Mouse (Mus musculus) spleen, postnatal 14 days (tissue): ENCODE results near the gene Naga.
A peak's percentile ranks its signal among the peaks of the same experiment; 100 is the strongest.

Experiments
- DNase-seq, 2 experiments: peaks; one replicate each; pipeline ENCODE4 v3.0.0; 2021 to 2022; ENCODE audit warnings: low spot score in 2 of 2

Gene Naga

DNA sequence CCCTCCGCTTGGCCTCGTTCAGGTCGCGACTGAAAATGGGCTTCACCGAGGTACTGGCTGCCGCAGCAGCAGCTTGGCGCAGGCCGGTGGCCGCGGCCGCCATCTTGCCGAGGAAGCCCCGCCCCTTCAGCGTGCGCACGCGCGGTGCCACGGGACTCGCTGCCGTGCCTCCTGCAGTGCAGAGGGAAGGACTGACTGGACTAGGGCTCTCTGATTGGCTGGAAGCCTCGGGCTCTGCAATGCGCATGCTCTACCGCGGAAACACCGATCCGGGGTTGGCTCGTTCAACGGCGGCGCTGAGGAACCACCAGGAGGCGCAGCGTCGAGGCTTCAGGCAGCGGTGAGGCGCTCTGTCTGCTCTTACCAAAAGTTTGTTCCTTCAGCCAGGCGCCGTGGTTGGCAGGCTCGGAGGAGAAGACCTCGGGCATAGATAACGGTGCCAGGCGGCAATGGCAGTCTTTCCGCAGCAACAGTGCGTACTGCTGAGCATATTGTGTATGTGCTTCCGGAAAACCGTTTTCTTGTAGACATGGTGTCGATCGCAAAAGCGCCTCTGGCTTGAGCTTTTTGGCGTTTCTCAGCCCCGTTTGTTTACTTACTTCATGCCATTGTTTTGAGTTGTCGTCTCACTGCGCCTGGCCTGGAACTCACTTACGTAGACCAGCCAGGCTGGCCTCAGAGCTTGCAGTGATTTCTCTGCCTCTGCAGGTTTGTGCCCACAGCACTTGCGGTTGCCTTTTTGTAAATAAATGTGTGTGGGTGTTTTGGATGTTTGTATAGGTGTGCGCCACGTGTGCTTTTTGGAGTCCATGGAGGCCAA lies 15.6 kb upstream of the Naga start, which contains the start of gene Ndufa6:
TSS of gene Ndufa6 (minus strand) at position 197 of the 820 bp plus-strand sequence.
- peak; percentile 96 to 97 for DNase-seq

DNA sequence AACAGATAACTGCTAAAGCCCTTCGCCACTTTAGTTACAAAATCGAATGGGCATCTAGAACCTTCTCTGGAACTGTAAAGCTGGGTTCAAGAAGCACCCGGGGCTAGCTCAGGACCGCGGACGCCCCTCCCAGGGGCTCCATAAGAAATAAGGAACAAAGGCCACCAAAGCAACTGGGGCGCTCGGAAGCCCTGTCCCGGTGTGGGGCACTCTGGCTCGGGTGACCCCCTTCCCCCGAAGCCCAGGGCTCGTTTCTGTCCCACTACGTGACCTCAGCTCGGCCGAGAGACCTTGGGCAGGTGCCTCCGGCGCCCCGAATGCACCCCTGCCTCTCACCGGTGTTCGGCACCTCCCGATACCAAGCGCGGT lies 15.0 kb upstream of the Naga start:
- no peak for DNase-seq

DNA sequence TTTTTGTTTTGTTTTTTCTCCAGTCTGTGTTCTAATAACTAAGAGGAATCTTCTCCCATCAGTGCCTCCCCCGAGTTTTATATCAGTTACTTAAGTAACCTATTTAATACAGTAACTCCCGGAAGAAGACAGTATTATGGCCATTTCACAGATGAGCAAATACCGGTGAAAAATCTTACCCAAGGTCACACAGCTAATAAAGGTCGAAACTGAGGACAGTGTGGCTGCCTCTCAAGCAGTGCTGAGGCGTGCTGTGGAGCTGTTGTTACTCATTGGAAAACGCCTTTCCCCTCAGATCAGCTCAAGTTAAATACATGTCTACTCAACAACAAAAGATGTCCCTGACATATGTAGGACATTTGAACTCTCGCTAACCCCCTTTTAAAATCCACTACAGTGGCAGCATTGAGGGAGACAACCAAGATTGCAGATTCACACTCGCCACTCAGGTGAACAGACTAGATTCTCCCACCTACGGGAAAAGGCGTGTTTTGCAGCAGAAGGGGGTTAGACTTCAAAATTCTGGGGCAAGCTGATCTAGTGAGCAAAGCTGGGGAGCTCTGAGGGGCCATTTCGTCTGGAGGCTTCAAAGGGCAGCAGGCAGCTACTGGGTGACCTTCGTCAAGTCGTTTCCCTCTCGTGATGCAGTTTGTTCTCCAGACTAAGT lies 14.5 kb upstream of the Naga start:
- DNase-seq, result no peak

DNA sequence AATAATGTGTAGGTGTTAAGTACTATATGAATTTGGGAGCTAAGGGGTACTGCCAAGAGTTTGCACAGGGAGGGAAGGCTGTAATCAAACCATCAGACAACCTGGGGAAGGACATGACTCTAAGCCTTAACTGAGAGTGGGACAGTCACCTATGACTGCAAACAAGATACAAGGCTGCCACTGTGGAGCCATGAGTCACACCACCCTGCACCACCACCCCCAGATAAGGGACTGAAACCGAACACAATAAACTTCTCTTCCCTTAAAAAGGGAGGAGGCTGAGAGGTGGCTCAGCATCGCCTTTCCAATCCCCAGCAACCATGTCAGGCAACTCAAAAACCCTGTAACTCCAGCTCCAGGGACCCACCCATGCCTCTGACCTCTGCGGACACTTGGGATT lies 12.8 kb upstream of the Naga start:
- DNase-seq, result no peak

DNA sequence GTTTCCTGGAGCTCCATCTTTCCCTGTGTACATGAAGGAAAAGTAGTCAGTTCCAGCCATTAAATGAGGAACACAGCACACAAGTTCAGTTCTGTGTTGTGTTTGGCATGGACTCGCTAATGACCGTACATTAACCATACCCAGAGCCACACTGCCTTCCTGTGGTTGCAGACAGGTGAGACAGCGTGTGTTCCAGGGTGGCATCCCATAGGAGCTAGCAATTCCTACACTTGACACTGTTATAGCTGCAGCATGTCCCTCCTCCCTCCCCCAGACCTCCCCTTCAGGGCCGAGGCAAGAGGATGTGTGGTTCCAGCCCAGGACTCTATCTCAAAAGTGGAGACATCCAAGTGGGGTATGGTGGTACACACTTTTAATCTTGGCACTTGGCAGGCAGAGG lies 11.6 kb upstream of the Naga start:
- no peak for DNase-seq

DNA sequence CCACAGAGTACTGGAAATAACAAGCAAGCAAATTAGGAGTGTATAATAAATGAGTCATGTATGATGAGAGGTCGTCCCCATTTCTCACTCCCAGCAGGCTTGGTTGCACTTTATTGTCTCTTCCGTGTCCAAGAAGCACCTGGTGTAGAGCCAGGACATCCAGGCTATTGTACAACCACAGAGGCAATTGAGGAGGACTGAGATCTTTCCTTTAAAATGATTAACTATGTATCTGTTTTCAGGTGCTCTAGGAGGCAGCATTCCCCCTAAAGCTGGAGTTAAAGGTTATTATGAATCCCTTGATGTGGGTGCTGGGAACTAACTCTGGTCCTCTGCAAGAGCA lies 10.2 kb upstream of the Naga start:
- no peak for DNase-seq

DNA sequence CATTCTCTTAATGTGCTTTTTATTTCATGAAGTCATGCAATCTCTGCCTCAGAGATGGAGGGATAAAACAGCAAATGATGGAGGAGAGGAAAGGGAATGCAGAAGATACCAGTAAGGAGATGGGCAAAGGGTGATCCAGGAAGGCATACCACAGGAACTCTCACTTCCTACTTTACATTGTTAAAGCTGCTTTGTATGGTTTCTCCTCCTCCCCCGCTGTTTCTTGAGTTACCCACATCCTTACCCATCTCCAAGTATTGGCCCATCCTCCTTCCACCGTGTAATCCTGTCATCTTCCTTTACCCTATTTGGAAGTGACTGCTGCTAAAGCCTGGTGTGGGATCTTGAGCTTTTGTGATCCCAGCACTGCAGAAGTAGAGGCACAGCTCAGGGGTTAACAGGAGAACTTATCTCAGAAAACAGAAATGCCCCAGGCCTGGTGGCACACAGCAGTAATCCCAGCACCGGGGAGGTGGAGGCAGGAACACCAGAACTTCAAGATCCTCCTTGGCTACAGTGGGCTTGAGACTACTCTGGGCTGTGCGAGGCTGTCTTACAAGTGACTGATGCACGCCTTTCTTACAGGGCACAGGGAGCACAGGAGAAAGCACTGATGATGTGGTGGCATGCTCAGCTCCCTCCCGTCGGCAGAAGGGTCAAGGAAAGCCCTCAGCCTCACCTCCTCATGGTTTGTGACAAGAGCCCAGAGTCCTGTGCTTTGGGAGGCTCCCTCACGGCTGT lies 9.7 kb upstream of the Naga start:
- DNase-seq, result no peak

DNA sequence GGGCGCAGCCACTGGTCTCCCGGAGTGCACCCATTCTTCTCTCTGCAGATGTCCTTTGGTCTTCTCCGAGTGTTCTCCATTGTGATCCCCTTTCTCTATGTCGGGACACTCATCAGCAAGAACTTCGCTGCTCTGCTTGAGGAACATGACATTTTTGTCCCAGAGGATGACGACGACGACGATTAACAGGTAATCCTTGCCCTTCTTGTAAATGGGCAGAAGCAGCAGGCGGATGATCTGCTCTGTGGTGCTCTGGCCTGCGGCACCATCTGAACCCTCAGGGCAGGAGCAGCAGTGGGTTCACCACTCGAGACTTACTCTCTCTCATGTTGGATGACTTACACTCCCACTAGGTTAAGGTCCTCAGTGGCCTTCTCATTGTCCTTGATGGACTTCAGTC lies 9.1 kb upstream of the Naga start:
- no peak for DNase-seq

DNA sequence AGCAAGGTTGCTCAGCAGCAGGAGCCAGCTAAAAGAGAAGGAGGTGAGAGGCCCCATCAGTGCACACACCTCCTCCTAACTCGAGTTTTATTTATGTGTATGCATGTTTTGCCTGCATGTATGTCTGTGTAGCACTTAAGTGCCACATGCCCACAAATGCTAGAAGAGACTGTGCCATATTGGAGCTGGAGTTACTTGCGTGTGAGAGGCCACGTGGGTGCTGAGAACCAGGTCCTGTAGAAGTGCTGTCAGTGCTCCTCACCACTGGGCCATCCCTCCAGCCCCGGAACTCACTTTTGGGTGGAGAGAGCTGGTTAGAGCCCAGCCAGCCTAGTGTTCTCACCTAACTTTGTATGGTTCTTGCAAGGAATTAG lies 8.6 kb upstream of the Naga start:
- DNase-seq, result no peak

DNA sequence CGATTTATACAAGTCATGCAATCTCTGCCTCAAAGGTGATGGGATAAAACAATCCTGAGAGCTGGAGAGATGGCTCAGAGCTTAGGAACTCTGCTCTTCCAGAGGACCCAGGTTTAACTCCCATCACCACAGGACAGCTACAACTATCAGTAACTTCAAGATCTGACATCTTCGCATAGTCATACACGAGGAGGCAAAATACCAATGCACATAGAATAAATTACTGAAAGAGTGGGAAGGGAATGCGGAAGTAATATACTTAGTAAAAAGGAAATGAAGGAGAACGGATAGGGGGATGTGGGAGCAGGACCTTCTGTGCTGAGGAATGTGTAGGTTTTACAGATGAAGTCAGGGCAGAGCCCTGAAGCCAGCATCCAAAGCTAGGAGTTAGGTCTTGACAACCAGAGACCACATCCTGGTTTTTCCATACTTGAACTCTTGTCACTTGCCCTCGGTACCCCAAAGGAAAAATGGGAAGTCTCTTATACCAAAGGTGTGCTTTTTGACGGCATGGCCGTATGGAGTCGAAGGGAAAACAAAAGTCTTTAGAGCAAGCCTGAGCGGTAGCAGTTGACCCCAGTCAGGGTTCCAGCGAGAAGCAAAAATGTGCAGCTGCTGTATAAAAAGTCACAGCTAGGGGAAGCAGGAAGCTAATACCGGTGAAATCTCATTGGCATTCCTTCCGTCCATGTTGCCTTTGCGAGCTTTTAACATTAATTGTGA lies 8.0 kb upstream of the Naga start:
- DNase-seq, result no peak

DNA sequence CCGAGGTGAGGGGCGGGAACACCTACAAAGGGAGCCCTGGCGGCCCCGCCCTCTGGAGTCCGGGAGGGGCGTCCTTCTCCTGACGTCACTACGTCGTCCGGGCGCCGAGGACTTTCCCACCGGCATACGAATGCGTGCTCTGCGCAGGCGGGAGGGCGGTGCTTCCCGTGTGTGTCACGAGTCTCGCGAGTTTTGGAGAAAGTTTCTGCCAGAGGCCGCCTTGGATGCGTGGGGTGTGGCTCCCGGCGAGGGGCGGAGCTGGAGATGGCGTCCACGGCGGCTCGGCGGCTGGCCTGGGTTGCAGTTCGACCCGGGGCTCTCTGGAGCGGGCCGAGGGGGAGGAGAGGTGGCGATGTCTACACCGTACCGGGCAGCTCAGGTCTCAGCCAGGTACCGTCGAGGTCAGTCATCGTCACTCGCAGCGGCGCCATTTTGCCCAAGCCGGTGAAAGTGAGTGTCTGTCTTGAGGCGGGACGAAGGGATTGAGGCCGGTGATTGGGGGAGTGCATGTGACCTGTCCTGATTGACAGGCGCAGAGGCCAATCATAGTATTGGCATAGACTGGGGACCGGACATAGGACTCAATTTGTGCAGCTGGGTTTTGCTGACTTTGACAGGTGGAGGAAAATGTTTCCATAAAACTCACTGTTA lies 7.2 kb upstream of the Naga start:
- peak; percentile 95 to 96 for DNase-seq

DNA sequence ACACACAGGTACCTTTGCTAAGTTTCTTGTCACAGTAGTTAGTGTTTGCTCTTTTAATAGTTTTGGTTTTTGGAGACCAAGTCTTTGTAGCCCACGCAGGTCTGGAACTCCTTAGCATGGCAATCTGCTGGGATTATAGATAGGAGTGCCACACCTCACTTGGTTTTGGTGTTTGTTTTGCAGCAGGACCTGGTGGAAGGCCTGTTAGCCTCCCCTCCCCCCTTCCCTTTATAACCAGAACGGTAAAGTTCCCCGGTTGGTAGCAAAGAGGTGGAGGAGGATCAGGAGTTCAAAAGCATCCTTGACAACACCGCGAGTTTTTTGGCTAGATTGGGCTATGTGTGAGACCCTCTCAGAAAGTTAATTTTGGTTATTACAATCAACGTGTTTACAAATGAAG lies 6.2 kb upstream of the Naga start:
- DNase-seq, result no peak

DNA sequence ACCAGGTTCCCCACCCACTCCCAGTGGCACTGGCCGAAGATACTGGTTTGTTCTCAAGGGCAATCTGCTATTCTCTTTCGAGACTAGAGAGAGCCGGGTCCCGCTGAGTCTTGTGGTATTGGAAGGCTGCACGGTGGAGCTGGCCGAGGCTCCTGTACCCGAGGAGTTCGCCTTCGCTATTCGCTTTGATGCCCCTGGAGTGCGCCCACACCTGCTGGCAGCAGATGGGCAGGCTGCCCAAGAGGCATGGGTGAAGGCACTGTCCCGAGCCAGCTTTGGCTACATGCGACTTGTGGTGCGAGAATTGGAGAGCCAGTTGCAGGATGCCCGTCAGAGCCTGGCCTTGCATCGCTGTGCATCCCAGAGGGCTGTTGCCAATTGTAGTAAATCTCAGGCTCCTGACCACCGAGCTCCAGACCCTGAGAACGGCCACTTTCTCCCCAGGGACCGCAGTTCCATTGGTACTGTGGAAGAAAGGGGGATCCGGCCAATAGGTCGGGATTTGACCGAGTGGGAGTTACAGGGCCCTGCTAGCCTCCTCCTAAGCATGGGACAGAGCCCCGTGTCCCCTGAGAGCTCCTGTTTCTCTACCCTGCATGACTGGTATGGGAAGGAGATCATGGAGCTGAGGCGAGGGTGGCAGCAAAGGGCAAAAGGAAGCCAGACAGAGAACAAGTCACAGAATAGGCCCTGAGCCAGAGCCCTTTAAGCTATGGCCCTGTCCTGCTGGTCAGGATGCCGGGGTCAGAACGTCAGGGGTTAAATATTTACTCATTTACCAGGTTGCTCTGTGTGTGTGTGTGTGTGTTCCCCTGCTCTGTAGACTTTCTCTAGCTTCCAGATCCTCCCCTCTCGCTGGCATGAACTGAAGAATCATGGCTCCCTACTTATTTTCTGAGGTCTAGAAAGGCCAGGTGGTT lies 4.9 kb upstream of the Naga start:
- no peak for DNase-seq

DNA sequence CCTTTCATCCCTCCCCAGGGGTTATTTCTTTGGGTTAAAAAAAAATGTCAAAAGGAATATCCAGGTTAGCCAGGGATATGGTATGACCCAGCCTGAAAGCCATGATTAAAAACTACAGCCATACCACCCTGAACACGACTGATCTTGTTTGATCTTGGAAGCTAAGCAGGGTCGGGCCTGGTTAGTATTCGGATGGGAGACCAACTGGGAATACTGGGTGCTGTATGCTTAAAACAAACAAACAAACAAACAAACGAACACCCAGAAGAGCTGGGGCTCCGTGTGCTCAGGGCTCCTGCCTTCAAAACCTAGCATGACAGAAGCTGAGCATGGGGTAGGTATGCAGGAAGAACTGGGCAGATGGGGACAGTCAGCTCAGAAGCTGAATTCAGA lies 3.8 kb upstream of the Naga start:
- DNase-seq, result no peak

DNA sequence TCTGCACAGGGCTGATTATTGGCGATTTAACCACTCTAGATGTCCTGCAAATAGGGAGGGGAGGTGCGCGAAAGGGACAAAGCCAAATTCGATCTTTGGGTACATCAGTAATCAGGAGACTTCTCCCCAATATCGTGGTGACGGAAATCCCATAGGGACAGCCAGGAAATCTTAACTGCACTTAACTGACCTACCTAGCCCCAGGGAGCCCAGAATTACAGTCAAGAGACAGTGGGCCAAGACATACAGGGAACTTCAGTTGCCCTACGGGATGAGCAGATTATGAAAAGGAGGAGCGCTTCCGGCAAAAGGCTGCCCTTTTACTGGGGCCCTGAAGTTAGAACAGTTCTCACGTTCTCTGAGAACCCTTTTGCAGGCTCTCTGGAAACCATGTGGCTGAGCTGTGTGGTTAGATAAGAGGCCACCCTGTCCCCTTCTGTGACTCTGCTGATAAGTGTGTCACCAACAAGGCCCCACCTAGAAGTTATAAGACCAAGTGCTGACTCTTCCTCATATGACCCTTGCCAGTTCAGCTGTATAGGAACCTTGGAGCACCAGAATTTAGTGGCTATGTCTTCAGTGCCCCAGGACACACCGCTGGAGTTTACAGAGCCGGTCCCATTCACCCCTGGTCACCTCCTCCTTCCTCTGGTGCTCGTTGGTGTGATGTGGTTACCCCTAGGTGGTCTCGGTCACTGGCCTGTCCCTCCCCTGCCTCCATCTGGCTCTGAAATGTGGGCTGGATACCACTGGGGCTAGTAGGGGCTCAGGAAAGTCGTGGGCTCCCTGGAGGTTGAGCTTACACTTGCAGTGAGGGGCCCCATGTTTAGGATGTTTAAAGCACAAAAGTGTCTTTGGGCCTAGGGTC lies 3.2 kb upstream of the Naga start:
- peak; percentile 45 to 57 for DNase-seq

DNA sequence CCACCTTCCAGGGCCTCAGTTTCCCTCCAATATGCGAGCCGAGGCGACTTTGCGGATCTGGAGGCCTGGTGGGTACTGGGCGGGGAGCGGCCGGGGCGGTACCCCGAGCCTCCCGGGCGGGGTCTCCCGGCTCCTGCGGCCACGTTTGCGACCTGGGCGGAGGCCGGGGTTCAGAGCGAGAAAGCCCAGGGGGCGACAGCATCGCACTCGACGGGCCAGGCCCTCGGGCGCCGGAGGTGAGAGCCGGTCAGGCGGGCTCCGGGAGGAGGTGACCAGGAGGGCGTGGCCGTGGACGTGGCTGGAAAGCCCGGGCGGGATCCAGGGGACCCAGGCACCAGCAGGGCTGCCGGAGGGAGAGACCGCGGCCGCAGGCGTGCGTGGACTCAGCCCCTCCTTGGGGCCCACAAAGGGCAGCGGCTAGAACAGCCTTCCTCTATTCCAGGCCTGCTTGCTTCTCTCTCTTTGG lies 2.3 kb upstream of the Naga start:
- DNase-seq, result peak; percentile 63 to 70

DNA sequence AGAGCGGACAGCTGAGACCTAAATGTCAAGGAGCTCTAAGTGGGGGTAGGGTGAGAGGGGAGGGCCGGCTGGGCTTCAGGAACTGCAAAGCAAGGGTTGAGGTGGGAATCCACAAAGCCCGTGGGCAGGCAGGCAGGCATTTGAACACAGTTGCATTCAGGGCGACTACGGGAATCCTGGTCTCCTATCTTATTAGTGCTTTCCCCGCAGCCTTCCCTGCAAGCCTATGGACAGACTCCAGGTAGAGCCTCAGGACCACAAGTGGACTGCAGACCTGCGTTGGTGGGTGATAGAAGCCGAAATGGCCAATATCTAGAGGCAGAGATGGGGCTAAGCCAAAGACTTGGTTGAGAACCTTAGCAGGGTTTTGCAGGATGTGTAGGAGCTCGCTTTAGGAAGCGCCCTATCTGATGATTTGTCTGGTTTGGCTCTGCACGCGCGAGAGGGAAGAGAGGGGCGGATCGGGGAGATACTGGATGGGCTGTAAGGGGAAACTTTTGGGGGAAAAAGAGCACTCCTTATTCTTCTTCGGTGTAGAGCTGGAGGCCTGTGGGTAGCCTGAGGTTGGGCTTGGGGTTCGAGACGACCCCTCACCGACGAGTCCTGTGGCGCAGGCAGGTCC lies 1.8 kb upstream of the Naga start:
- DNase-seq, result no peak

DNA sequence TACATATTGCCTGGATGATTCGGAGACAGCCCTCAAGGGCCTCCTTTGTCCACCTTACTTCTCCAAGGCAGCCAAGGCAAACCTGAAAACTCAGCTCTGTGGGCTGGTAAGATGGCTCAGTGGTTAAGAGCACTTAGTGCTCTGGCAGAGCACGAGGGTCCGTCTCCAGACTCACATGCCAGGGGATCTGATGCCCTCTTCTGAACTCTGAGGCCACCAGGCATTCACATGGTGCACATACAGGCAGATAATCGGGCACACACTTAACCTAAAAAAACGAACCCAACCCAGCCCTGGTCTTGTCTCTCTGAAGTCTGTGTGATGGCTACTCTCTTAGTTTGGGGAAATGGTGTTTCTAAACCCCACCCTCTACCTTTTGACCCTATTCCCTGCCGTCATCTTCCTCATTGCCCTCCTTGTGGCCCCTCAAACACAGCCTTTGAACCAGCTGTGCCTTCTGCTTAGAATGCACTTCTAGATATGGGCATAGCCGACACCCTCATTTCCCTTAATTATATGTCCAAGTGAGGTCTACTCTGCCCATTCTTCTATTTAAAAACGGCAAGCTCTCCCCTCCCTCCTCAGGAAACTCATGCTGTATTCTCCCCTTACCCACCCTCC lies 1.0 kb upstream of the Naga start:
- no peak for DNase-seq

DNA sequence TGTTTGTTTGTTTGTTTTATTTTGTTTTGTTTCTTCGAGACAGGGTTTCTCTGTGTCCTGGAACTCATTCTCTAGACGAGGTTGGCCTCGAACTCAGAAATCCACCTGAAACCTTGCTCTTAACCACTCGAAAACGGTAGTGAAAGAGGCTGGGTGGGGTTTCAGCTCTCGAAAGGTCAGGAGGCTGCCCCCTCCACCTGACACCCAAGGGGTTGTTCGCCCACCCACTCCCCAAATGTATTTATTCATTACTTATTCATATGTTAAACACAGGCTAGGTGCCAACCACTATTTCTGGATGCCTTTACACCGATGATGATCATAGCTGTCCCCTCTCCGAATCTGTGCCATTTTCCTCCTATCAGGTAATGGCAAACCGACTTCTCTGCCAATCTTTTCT lies 425 bp upstream of the Naga start:
- no peak for DNase-seq
